Mouse (Mus musculus) liver, embryonic 14.5 days (tissue): ENCODE data around the gene Cyth1. TPM values are rescaled to one million over a fixed set of nuclear protein-coding genes. Genes with fewer than 3 reads are reported as not detected.

Experiments
- ATAC-seq: fragments of 200-750 bp; cut with Nextera tagmentation; 2 replicates; pipeline ENCODE4 v1.8.0; 2017; ENCODE audit warnings: moderate number of reproducible peaks, mild to moderate bottlenecking, moderate library complexity; ENCODE audit not compliant: insufficient read depth
- DNase-seq, 3 experiments: peaks; one replicate each; pipeline ENCODE4 v3.0.0-alpha.2; 2012 to 2013; ENCODE audit warnings: low read depth in 3 of 3, low spot score in 3 of 3
- H3K27ac ChIP-seq: fragments of 300-500 bp; sonication (generic); 2 replicates; pipeline ENCODE4 v1.5.1; 2014; ENCODE audit warnings: moderate library complexity, mild to moderate bottlenecking, control low read depth, inconsistent platforms
- H3K27me3 ChIP-seq: fragments of 300-500 bp; sonication (generic); 2 replicates; pipeline ENCODE4 v1.6.1; 2014; ENCODE audit warnings: mild to moderate bottlenecking, low read length, moderate library complexity; ENCODE audit not compliant: control insufficient read depth, insufficient read depth
- H3K36me3 ChIP-seq: fragments of 300-500 bp; sonication (generic); replicated peaks from 2 replicates; pipeline ENCODE4 v1.6.1; 2014; ENCODE audit warnings: low read depth; ENCODE audit not compliant: control insufficient read depth, insufficient read depth
- H3K4me1 ChIP-seq, 2 experiments: fragments of 200-500 bp in 1 of 2; fragments of 300-500 bp in 1 of 2; sonication (generic) in 1 of 2; replicated peaks; 2 replicates each; pipeline ENCODE4 v1.6.1; 2012 to 2014; ENCODE audit warnings: antibody characterized with exemption in 1 of 2, inconsistent platforms in 1 of 2, low read length in 1 of 2; ENCODE audit not compliant: control insufficient read depth in 2 of 2, insufficient read depth in 2 of 2
- H3K4me2 ChIP-seq: fragments of 300-500 bp; sonication (generic); 2 replicates; pipeline ENCODE4 v1.6.1; 2014; ENCODE audit warnings: low read depth, mild to moderate bottlenecking, control low read depth, moderate library complexity
- H3K4me3 ChIP-seq, 2 experiments: fragments of 200-500 bp in 1 of 2; fragments of 300-500 bp in 1 of 2; sonication (generic) in 1 of 2; 2 replicates each; pipeline ENCODE4 v1.5.1; 2012 to 2014; ENCODE audit warnings: low read depth in 2 of 2, low read length in 2 of 2, mild to moderate bottlenecking in 2 of 2, control low read depth in 1 of 2, inconsistent platforms in 1 of 2, moderate library complexity in 1 of 2; ENCODE audit not compliant: insufficient read depth in 1 of 2
- H3K9ac ChIP-seq: fragments of 300-500 bp; sonication (generic); replicated peaks from 2 replicates; pipeline ENCODE4 v1.6.1; 2014; ENCODE audit warnings: mild to moderate bottlenecking, control low read depth, moderate library complexity
- H3K9me3 ChIP-seq: fragments of 300-500 bp; sonication (generic); 2 replicates; pipeline ENCODE4 v1.6.1; 2016; ENCODE audit warnings: low read length, mixed read lengths; ENCODE audit not compliant: control insufficient read depth
- CTCF ChIP-seq: IDR thresholded peaks from 2 replicates; pipeline ENCODE4 v1.5.1; 2016; ENCODE audit warnings: antibody characterized with exemption, low read depth, control low read depth
- EP300 ChIP-seq: IDR thresholded peaks from 2 replicates; pipeline ENCODE4 v1.6.1; 2016; ENCODE audit warnings: antibody characterized with exemption, low read depth
- WGBS: fragments of 180-500 bp; shearing (Covaris S2); extraction: QIAGEN DNeasy Blood & Tissue Kit; methylation state at CpG from one replicate; pipeline ENCODE4 v1.1.7; 2014; ENCODE audit not compliant: insufficient replicate concordance; 5-methylcytosine and 5-hydroxymethylcytosine counted together
- polyA plus RNA-seq, 2 experiments: library from polyadenylated mRNA; depleted of rRNA in 1 of 2; stranded (reverse) in 1 of 2; unstranded in 1 of 2; fragments of >200 nt; fragmentation: Nextera tagmentation in 1 of 2; extraction: Ambion mirVana in 1 of 2; gene quantifications; 2 replicates each; pipeline versions ENCODE4 v1.2.1 to v1.2.3; 2012 to 2014

The Cyth1 gene
- polyA plus RNA-seq, 2 experiments: 1.9 to 2.7 TPM

- no peak overlapping the region for H3K27ac ChIP-seq
- H3K9ac ChIP-seq: no peak overlapping the region
- H3K27me3 ChIP-seq: no peaks in the 10 kb centered on the region
- H3K4me1 ChIP-seq: peaks cover 0 to 4% of the 10 kb centered on the region in 2 experiments; a peak in 1 of 4 replicates
- ATAC-seq: no peak
- no peak for DNase-seq
- 17% methylated on average over 7 of the region's 7 CpGs for WGBS
- H3K9me3 ChIP-seq: no peaks in the 10 kb centered on the region
- no peak overlapping the region for H3K4me3 ChIP-seq
- no peaks in the 10 kb centered on the region for H3K36me3 ChIP-seq
- TF ChIP-seq EP300 (no peak), CTCF (peak; percentile 72)
- H3K4me2 ChIP-seq: no peak overlapping the region
Observed at GRCm38 (mm10) chr11:118220561-118221262, 27.7 kb downstream of the Cyth1 start.

- H3K27me3 ChIP-seq: no peaks in the 10 kb centered on the region
- DNase-seq (no peak), ATAC-seq (no peak)
- no peaks in the 10 kb centered on the region for H3K36me3 ChIP-seq
- no peak overlapping the region for H3K27ac ChIP-seq
- H3K9me3 ChIP-seq: no peaks in the 10 kb centered on the region
- H3K4me2 ChIP-seq: no peak overlapping the region
- TF ChIP-seq CTCF (no peak), EP300 (no peak)
- no peak overlapping the region for H3K9ac ChIP-seq
- peaks cover 0 to 4% of the 10 kb centered on the region in 2 experiments; a peak in 1 of 4 replicates for H3K4me1 ChIP-seq
- no peak overlapping the region for H3K4me3 ChIP-seq
- 79% methylated on average over 4 of the region's 4 CpGs for WGBS
Observed at GRCm38 (mm10) chr11:118219066-118219465, 29.3 kb downstream of the Cyth1 start.

- no peak for DNase-seq
- H3K4me2 ChIP-seq: no peak overlapping the region
- no peak overlapping the region for H3K4me3 ChIP-seq
- ATAC-seq: no peak
- no peak overlapping the region for H3K9ac ChIP-seq
- H3K27ac ChIP-seq: no peak overlapping the region
- peaks cover 0 to 9% of the 10 kb centered on the region in 2 experiments; a peak in 2 of 4 replicates for H3K4me1 ChIP-seq
- H3K36me3 ChIP-seq: no peaks in the 10 kb centered on the region
- WGBS: 65% methylated on average over 6 of the region's 6 CpGs
- no peaks in the 10 kb centered on the region for H3K27me3 ChIP-seq
- no peak for TF ChIP-seq CTCF
- no peak for TF ChIP-seq EP300
- H3K9me3 ChIP-seq: no peaks in the 10 kb centered on the region
Observed at GRCm38 (mm10) chr11:118216468-118216867, 31.9 kb downstream of the Cyth1 start.

- Histone ChIP-seq H3K36me3 (no peaks in the 10 kb centered on the region), H3K4me1 (peaks cover 0 to 13% of the 10 kb centered on the region in 2 experiments; a peak in 2 of 4 replicates), H3K9me3 (no peaks in the 10 kb centered on the region), H3K27me3 (no peaks in the 10 kb centered on the region), H3K27ac (no peak overlapping the region), H3K9ac (no peak overlapping the region), H3K4me3 (no peak overlapping the region), H3K4me2 (no peak overlapping the region)
- ATAC-seq: no peak
- no peak for TF ChIP-seq CTCF
- 53% methylated on average over 5 of the region's 5 CpGs for WGBS
- DNase-seq: no peak
Observed at GRCm38 (mm10) chr11:118215928-118216458, 32.4 kb downstream of the Cyth1 start.

- no peak overlapping the region for H3K9ac ChIP-seq
- no peaks in the 10 kb centered on the region for H3K27me3 ChIP-seq
- no peak overlapping the region for H3K4me3 ChIP-seq
- peak; percentile 18; the same call in 1 of the 2 replicates for ATAC-seq
- DNase-seq: no peak
- H3K4me1 ChIP-seq: peaks cover 0 to 24% of the 10 kb centered on the region in 2 experiments; a peak in 2 of 4 replicates
- no peaks in the 10 kb centered on the region for H3K36me3 ChIP-seq
- no peak overlapping the region for H3K27ac ChIP-seq
- H3K9me3 ChIP-seq: no peaks in the 10 kb centered on the region
- TF ChIP-seq EP300: no peak
- no peak for TF ChIP-seq CTCF
- 45% methylated on average over 7 of the region's 7 CpGs for WGBS
- no peak overlapping the region for H3K4me2 ChIP-seq
Observed at GRCm38 (mm10) chr11:118212636-118213112, 35.7 kb downstream of the Cyth1 start.
